ENCODE assay signal across 20 mouse cellular contexts in the genomic region with DNA sequence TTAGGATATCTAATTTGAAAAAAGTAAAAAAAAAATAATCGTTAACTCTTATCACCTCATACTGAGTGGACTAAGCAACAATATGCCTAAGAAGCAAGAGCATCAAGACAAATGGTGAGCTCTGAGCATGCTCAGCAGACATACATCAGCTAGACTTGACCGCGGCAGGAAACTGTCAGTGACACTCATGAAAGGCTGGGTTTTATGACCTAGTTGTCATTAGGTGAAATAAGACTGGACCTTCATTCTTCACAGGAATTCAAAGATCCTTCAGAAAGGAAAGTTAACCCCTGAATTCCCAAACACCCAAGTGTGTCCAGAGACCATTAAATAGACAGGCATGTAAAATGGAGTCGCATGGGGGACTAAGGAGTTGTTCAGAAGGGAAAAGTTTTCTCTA.
"Had no signal": no experiment of that assay in that cellular context is flagged by ENCODE, and none has a peak within 500 bp of the region (broad histone marks: within the 10 kb centered on the region; RNA-seq: fewer than 3 reads in every experiment).

No protein-coding gene starts in this region.

- H3K4me2 ChIP-seq: liver, embryonic 13.5 days; lung, embryonic 15.5 days; midbrain, embryonic 13.5 days; neural tube, embryonic 13.5 days; stomach, embryonic 15.5 days had no signal

- H3K9me3 ChIP-seq: liver, embryonic 13.5 days; lung, embryonic 15.5 days; midbrain, embryonic 10.5 days; midbrain, embryonic 13.5 days; neural tube, embryonic 13.5 days; stomach, embryonic 15.5 days had no signal

- ATAC-seq: midbrain, embryonic 13.5 days; midbrain, embryonic 16.5 days had no signal

- H3K9ac ChIP-seq: liver, embryonic 13.5 days; lung, embryonic 15.5 days; midbrain, embryonic 13.5 days; neural tube, embryonic 13.5 days; stomach, embryonic 15.5 days had no signal

- H3K4me1 ChIP-seq: liver, embryonic 13.5 days; stomach, embryonic 15.5 days had no signal

- H3K27ac ChIP-seq: left cerebral cortex, adult 2 months; liver, embryonic 13.5 days; lung, embryonic 15.5 days; macrophage; neural tube, embryonic 13.5 days; stomach, embryonic 15.5 days had no signal

- DNase-seq: kidney, adult 11 months; kidney, adult 8-10 months; kidney, postnatal 14 days; layer of hippocampus, postnatal 36 days; left cerebral cortex, postnatal 4 days; liver, embryonic 13.5 days; lung, postnatal 14 days; retina, postnatal 1 day; right cerebral cortex, postnatal 25 days; spleen, adult 18-20 months; thymus, postnatal 25 days had no signal

- H3K4me3 ChIP-seq: left cerebral cortex, adult 2 months; liver, embryonic 13.5 days; lung, embryonic 15.5 days; midbrain, embryonic 10.5 days; midbrain, embryonic 13.5 days; myocyte; neural tube, embryonic 13.5 days; stomach, embryonic 15.5 days had no signal

- H3K27me3 ChIP-seq: liver, embryonic 13.5 days; lung, embryonic 15.5 days; midbrain, embryonic 13.5 days; neural tube, embryonic 13.5 days; stomach, embryonic 15.5 days had no signal

- H3K36me3 ChIP-seq: liver, embryonic 13.5 days; lung, embryonic 15.5 days; midbrain, embryonic 10.5 days; midbrain, embryonic 13.5 days; neural tube, embryonic 13.5 days; stomach, embryonic 15.5 days had no signal
